Mouse (Mus musculus) left cerebral cortex, adult 8-10 months (tissue): Measurements from ENCODE around the gene Dock8. TPM values are rescaled to one million over a fixed set of nuclear protein-coding genes. Genes with fewer than 3 reads are reported as not detected.

Source experiments
- DNase-seq, 2 experiments: peaks; one replicate each; pipeline ENCODE4 v3.0.0; 2022; ENCODE audit warnings: low spot score in 2 of 2
- total RNA-seq, 4 experiments: library from RNA; stranded (reverse); gene quantifications; 2 replicates each; pipeline ENCODE4 v1.2.4; 2022

The Dock8 gene
- total RNA-seq, 4 experiments from 2014 or later: 3.2 to 9.1 (median 4.0) TPM

GRCm38 (mm10) chr19:25186316-25186715, 187.0 kb downstream of the Dock8 start:
- no peak for DNase-seq

- DNase-seq: no peak
Measured at GRCm38 (mm10) chr19:25187681-25188080, 188.3 kb downstream of the Dock8 start.

- no peak for DNase-seq
Measured at GRCm38 (mm10) chr19:25193751-25194150, 194.4 kb downstream of the Dock8 start.

GRCm38 (mm10) chr19:25200081-25200860, 200.9 kb downstream of the Dock8 start:
- DNase-seq: no peak

GRCm38 (mm10) chr19:25203077-25203476, 203.7 kb downstream of the Dock8 start:
- no peak for DNase-seq

- DNase-seq: no peak
Measured at GRCm38 (mm10) chr19:25206969-25207368, 207.6 kb downstream of the Dock8 start.

GRCm38 (mm10) chr19:25207731-25208361, 208.5 kb downstream of the Dock8 start:
- no peak for DNase-seq

GRCm38 (mm10) chr19:25208596-25209110, 209.3 kb downstream of the Dock8 start:
- no peak for DNase-seq

GRCm38 (mm10) chr19:25220611-25221010, 221.3 kb downstream of the Dock8 start:
- no peak for DNase-seq

GRCm38 (mm10) chr19:25221964-25222640, 222.8 kb downstream of the Dock8 start:
- DNase-seq: no peak

GRCm38 (mm10) chr19:25230058-25230974, 231.0 kb downstream of the Dock8 start:
- DNase-seq: no peak

- DNase-seq: no peak
Measured at GRCm38 (mm10) chr19:25230975-25231334, 231.6 kb downstream of the Dock8 start.

GRCm38 (mm10) chr19:25232032-25232431, 232.7 kb downstream of the Dock8 start:
- DNase-seq: peak in 1 of 2 experiments; percentile 7

GRCm38 (mm10) chr19:25236596-25237491, 237.5 kb downstream of the Dock8 start, which contains the start of gene Kank1:
Gene Kank1, plus strand, starts transcription at chr19:25236975.
- peak; percentile 6 to 40 for DNase-seq

GRCm38 (mm10) chr19:25237492-25238040, 238.2 kb downstream of the Dock8 start:
- DNase-seq: peak; percentile 5 to 6

- DNase-seq: no peak
Measured at GRCm38 (mm10) chr19:25238121-25238520, 238.8 kb downstream of the Dock8 start.

- no peak for DNase-seq
Measured at GRCm38 (mm10) chr19:25243566-25243965, 244.2 kb downstream of the Dock8 start.

- DNase-seq: no peak
Measured at GRCm38 (mm10) chr19:25246062-25246461, 246.7 kb downstream of the Dock8 start.

GRCm38 (mm10) chr19:25247858-25248552, 248.7 kb downstream of the Dock8 start:
- DNase-seq: no peak
